Mouse (Mus musculus) yolk sac, embryonic 10.5 days (tissue): Measurements from ENCODE around the gene Tbc1d13.
"Not testable (repeated sequence)": the region's sequence is repeated elsewhere in the genome, so short reads cannot be mapped to it uniquely, and the experiment has no call there.

ENCODE experiments used
- DNase-seq: peaks from one replicate; pipeline ENCODE4 v3.0.0-alpha.2; 2017; ENCODE audit warnings: low spot score

Gene Tbc1d13

GRCm38 (mm10) chr2:30130156-30130555 lies 3.4 kb upstream of the Tbc1d13 start:
- peak; percentile 69 for DNase-seq

DNA sequence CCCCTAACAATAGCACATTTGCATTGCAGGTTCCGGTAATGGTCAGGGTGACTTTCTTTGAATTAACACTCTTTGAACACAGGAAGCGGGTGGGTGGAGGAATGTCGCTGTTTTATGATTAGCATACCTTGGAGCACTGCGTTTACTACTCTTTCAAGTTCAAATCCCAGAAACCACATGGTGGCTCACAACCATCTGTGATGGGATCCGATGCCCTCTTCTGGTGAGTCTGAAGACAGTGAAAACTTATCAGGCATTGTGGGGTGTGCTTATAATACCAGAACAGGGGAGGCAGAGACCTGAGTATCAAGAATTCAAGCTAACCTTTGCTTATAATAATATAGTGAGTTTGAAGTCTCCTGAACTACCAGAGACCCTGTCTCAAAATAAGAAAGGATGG lies 2.3 kb upstream of the Tbc1d13 start:
- DNase-seq = not testable (repeated sequence)

DNA sequence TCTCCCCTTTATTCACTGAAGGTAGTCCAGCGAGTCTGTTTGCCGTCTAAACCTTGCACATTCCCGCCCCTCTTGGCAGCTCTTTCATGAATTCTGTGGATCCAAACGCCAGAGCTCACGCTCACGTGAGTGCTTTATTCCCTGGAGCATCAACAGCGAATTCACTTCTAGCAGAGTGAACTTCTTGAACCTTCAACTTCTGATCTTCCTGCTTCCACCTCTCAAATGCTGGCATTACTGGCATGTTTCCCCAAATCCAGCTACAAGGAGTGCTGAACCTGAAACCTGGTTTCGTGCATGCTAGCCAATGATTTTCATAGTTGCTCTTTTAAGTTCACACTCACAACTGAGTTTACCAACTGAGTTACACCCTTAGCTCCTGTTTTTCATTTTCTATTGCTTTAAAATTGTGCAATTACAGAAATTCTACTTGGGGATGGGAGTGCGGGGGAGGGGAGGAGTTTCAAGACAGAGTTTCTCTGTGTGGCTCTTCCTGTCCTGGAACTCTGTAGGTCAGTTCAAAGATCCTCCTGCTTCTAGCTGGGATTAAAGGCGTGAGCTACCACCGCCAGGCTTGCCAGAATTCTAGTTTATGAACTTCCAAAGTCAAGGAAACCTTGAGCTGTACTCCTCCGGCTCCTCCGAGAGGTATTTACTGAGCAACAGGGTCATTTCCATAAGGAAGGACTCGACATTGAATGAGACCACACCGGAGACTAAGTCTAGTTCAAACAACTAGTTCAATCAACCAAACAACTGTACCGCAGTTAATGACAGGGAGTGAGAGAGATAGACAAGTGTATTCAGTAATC lies 539 bp upstream of the Tbc1d13 start:
- DNase-seq = peak; percentile 75

DNA sequence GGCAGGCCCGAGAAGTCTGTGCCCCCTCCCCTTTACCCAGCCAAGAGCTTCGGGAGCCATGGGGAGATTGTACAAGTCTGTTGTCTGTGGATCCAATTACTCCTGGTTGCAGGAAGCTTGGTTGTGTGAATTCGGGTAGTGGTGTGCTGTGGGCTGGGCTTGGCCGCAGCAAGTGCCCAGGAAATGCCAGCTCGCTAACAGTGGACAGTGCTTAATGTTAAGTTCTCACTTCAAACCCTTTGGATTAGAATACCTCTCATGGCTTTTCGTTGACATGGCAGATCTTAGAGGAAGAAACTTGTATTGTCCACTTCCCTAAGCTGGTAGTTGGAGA lies 799 bp downstream of the Tbc1d13 start:
- DNase-seq = no peak

GRCm38 (mm10) chr2:30134928-30135620 lies 1.5 kb downstream of the Tbc1d13 start:
- DNase-seq = peak; percentile 63

DNA sequence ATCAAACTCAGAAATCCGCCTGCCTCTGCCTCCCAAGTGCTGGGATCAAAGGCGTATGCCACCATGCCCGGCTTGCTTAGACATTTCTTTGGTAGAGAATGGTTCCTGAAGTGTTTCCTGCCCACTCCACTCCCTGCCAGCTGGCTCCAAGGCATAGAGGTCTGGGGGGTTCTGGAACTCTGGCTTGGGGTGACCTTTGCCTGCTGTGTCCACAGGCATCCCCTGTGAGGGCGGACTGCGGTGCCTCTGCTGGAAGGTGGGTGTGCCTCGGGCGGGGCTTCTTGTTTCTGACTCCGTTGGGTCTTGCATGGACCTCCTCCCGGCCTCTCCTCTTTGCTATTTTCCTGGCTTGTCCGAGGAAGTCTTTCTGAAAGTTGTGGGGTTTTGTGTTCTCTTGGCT lies 2.9 kb downstream of the Tbc1d13 start:
- DNase-seq = no peak

GRCm38 (mm10) chr2:30140021-30140420 lies 6.5 kb downstream of the Tbc1d13 start:
- DNase-seq = not testable (repeated sequence)

DNA sequence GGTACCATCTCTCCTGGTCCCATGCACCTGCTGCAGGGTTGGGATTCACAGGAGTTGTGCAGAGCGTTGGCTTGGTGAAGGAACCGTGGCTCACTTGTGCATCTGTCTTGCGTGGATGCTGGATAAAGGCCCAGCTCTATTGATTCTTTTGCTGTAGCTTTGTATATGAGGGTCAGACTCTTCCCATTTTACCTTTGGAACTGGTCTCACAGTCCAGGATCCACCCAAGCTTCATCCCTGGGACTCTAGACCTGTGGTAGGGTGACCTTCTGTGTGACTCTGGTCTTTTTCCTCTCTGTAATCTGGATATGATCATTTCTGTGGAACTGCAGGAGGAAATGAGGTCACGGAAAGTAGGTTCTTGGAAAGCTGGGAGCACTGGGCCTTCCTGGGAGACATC lies 10.9 kb downstream of the Tbc1d13 start:
- DNase-seq = no peak

DNA sequence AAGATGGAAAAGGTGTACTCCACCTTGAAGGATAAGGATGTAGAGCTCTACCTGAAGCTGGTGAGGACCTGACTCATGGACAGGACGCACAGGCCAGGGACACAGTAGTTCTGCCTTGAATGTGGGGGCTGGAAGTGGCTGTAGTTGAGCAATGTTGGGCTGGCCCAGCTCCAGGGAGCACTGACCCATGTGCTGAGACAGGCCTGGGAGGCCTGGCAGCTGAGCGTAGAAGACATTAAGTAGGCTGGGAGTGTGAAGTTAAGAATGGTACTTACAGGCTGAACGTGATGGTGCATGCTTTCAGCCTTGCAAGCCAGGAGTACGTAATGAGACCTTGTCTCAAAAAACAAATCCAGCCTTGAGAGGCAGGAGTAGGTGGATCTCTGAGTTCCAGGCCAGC lies 13.9 kb downstream of the Tbc1d13 start:
- DNase-seq = no peak

GRCm38 (mm10) chr2:30151840-30152239 lies 18.3 kb downstream of the Tbc1d13 start:
- DNase-seq = no peak

- no peak for DNase-seq
Observed at GRCm38 (mm10) chr2:30152616-30153015, 19.1 kb downstream of the Tbc1d13 start.

DNA sequence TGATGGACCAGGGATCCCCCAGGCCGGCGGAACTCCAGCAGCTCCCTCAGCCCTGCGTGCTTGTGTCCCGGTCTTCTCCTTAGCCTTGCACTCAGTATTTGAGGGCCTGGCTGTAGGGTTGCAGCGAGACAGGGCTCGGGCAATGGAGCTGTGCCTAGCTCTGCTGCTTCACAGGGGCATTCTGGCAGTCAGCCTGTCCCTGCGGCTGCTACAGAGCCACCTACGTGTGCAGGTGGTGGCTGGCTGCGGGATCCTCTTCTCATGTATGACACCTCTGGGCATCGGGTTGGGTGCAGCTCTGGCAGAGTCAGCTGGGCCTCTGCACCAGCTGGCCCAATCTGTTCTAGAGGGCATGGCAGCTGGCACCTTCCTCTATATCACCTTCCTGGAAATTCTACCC lies 26.3 kb downstream of the Tbc1d13 start:
- not testable (repeated sequence) for DNase-seq

GRCm38 (mm10) chr2:30161809-30162208 lies 28.3 kb downstream of the Tbc1d13 start:
- no peak for DNase-seq

GRCm38 (mm10) chr2:30164340-30164932 lies 30.9 kb downstream of the Tbc1d13 start:
- DNase-seq = no peak

DNA sequence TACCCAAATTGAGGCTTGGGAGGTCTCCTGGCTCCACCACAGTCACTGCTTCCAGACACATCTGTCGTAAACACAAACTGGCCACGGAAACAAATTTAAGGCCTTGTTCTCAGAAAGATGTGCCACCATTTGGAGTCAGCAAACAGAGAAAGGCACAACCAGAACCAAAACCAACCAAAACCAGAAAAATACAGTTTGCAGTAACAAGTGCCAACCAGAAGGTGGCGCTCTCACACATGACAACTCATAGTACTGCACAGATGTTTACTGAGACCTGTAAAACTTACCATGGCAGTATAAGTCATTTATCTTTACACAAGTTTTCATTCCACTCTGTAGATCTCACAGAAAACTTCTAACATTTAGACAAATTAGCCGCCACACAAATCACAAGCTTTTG lies 33.1 kb downstream of the Tbc1d13 start:
- DNase-seq = no peak

- peak; percentile 87 for DNase-seq
Observed at GRCm38 (mm10) chr2:30171371-30171996, 37.9 kb downstream of the Tbc1d13 start, which contains the start of gene Endog. Gene Endog, plus strand, starts transcription at chr2:30171493.

GRCm38 (mm10) chr2:30171997-30172382 lies 38.4 kb downstream of the Tbc1d13 start:
- DNase-seq = peak; percentile 26

DNA sequence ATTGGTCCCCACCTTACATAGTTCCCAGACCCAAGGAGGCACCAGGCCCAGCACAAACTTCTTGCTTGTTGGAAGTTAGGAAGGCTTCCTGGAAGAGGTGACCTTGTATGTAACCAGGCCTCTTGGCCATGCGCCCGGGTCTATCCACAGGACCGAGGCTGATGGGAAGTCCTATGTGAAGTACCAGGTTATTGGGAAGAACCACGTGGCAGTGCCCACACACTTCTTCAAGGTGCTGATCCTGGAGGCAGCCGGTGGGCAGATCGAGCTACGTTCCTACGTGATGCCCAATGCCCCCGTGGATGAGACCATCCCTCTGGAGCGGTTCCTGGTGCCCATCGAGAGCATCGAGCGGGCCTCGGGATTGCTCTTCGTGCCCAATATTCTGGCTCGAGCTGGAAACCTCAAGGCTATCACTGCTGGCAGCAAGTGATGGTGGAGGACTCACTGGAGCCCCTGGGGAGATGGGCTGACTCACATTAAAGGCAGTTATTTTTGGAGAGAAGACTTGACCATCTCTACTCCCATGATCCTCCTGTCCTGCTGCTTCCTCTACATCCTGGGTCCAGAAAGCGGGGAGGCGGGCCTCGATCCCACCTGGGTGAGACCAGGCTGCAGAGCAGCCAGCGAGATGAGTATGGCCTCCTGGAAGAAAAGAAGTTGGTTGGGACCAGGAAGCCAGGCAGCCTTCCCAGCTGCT lies 40.1 kb downstream of the Tbc1d13 start:
- no peak for DNase-seq

GRCm38 (mm10) chr2:30175897-30176296 lies 42.4 kb downstream of the Tbc1d13 start:
- no peak for DNase-seq

- no peak for DNase-seq
Observed at GRCm38 (mm10) chr2:30176561-30176960, 43.0 kb downstream of the Tbc1d13 start.

- peak; percentile 94 for DNase-seq
Observed at GRCm38 (mm10) chr2:30177700-30178675, 44.4 kb downstream of the Tbc1d13 start, which contains the start of gene Spout1. Gene Spout1, minus strand, starts transcription at chr2:30178459.
